Mouse (Mus musculus): Measurements from ENCODE around the gene Fgfr2.

Fgfr2 gene

GRCm38 (mm10) chr7:131554341-131555180, 1568.6 kb downstream of the Fgfr2 start:
- no peak for DNase-seq (ENCODE audit: low read depth in 1 of 2, low spot score in 2 of 2)

GRCm38 (mm10) chr7:131553771-131554175, 1569.4 kb downstream of the Fgfr2 start:
- DNase-seq (ENCODE audit: low read depth in 1 of 2, low spot score in 2 of 2) = no peak

GRCm38 (mm10) chr7:131552781-131553180, 1570.4 kb downstream of the Fgfr2 start:
- no peak for DNase-seq (ENCODE audit: low read depth in 1 of 2, low spot score in 2 of 2)

- no peak for DNase-seq (ENCODE audit: low read depth in 1 of 2, low spot score in 2 of 2)
Measured at GRCm38 (mm10) chr7:131551931-131552741, 1571.0 kb downstream of the Fgfr2 start.

- DNase-seq (ENCODE audit: low read depth in 1 of 2, low spot score in 2 of 2) = no peak
Measured at GRCm38 (mm10) chr7:131551471-131551870, 1571.7 kb downstream of the Fgfr2 start.

GRCm38 (mm10) chr7:131548473-131548872, 1574.7 kb downstream of the Fgfr2 start, which contains the start of gene Hmx2:
Hmx2 (plus strand) TSS chr7:131548773.
- DNase-seq (ENCODE audit: low read depth in 1 of 2, low spot score in 2 of 2) = no peak

- no peak for DNase-seq (ENCODE audit: low read depth in 1 of 2, low spot score in 2 of 2)
Measured at GRCm38 (mm10) chr7:131547481-131547880, 1575.7 kb downstream of the Fgfr2 start.

- DNase-seq (ENCODE audit: low read depth in 1 of 2, low spot score in 2 of 2) = no peak
Measured at GRCm38 (mm10) chr7:131546423-131546822, 1576.7 kb downstream of the Fgfr2 start.

- no peak for DNase-seq (ENCODE audit: low read depth in 1 of 2, low spot score in 2 of 2)
Measured at GRCm38 (mm10) chr7:131545701-131546385, 1577.3 kb downstream of the Fgfr2 start.

- DNase-seq (ENCODE audit: low read depth in 1 of 2, low spot score in 2 of 2) = no peak
Measured at GRCm38 (mm10) chr7:131544871-131545270, 1578.3 kb downstream of the Fgfr2 start.

GRCm38 (mm10) chr7:131543623-131544481, 1579.3 kb downstream of the Fgfr2 start:
- no peak for DNase-seq (ENCODE audit: low read depth in 1 of 2, low spot score in 2 of 2)

- no peak for DNase-seq (ENCODE audit: low read depth in 1 of 2, low spot score in 2 of 2)
Measured at GRCm38 (mm10) chr7:131542872-131543622, 1580.1 kb downstream of the Fgfr2 start.

GRCm38 (mm10) chr7:131542115-131542871, 1580.9 kb downstream of the Fgfr2 start, which contains the start of gene Hmx3:
Hmx3 (plus strand) TSS chr7:131542867.
- no peak for DNase-seq (ENCODE audit: low read depth in 1 of 2, low spot score in 2 of 2)

GRCm38 (mm10) chr7:131541184-131542114, 1581.7 kb downstream of the Fgfr2 start:
- no peak for DNase-seq (ENCODE audit: low read depth in 1 of 2, low spot score in 2 of 2)

GRCm38 (mm10) chr7:131539979-131540378, 1583.2 kb downstream of the Fgfr2 start:
- DNase-seq (ENCODE audit: low read depth in 1 of 2, low spot score in 2 of 2) = no peak

- DNase-seq (ENCODE audit: low read depth in 1 of 2, low spot score in 2 of 2) = no peak
Measured at GRCm38 (mm10) chr7:131503739-131504138, 1619.4 kb downstream of the Fgfr2 start.

- DNase-seq (ENCODE audit: low read depth in 1 of 2, low spot score in 2 of 2) = no peak
Measured at GRCm38 (mm10) chr7:131478403-131478802, 1644.7 kb downstream of the Fgfr2 start.

- DNase-seq (ENCODE audit: low read depth in 1 of 2, low spot score in 2 of 2) = no peak
Measured at GRCm38 (mm10) chr7:131477140-131477539, 1646.0 kb downstream of the Fgfr2 start.

Data from monocyte, adult 2 months (primary cell).